Mouse (Mus musculus) left cerebral cortex, postnatal 14 days (tissue): ENCODE results near the gene Myo1g. TPM values are rescaled to one million over a fixed set of nuclear protein-coding genes. Genes with fewer than 3 reads are reported as not detected.
"Not testable (repeated sequence)": the region's sequence is repeated elsewhere in the genome, so short reads cannot be mapped to it uniquely, and the experiment has no call there.

Experiments used
- DNase-seq, 2 experiments: peaks; one replicate each; pipeline ENCODE4 v3.0.0; 2021 to 2022; ENCODE audit warnings: low spot score in 2 of 2, mixed read lengths in 1 of 2
- intact Hi-C: fragments of 180-260 bp; cut with DNase I; formaldehyde crosslinking; loops from one replicate; pipeline ENCODE4 v1.15.1; 2025
- total RNA-seq, 2 experiments: library from RNA; stranded (reverse); gene quantifications; 2 replicates each; pipeline ENCODE4 v1.2.3; 2021

Gene Myo1g
- total RNA-seq, 2 experiments from 2014 or later: 0.40 to 0.68 TPM

DNA sequence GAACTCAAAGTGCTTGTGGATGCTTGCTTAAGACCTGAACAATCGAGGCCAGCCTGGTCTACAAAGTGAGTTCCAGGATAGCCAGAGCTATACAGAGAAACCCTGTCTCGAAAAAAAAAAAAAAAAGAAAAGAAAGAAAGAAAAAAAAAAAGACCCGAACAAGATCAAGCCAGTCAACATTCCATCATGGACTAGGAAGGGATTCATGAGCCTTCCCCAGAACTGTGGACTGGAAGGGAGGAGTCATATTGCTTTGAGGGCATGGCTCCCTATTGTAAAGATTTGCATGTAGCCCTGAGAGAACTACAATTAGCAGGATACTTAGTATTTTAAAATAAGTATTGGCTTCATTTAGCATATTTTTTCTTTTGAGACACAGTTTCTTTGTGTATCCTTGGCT lies 23.9 kb upstream of the Myo1g start:
- DNase-seq: no peak
- intact Hi-C loops: no loop called here

GRCm38 (mm10) chr11:6530746-6531145 lies 10.0 kb upstream of the Myo1g start:
- DNase-seq: no peak
- intact Hi-C loops: no loop called here

DNA sequence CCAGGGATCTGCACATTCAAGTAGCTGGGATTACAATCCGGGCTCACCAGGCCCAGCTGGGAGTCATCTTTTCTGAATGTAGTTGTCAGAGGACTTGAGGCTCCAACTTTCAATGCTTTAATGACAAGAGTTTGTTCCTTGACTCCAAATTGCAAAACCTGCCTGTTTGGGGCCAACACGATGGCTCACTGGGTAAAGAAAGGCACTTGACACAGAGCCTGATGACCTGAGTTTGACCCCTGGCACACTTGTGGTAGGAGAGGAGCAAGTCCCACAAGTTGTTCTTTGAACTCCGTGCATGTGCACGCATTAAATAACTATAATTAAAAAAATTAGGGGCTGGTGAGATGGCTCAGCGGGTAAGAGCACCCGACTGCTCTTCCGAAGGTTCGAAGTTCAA lies 9.2 kb upstream of the Myo1g start:
- DNase-seq: no peak
- intact Hi-C loops: loop anchor here (5.0 kb wide), 1 partner anchor 53 kb away; the partner anchor contains the start of gene Purb

GRCm38 (mm10) chr11:6528186-6529006 lies 7.6 kb upstream of the Myo1g start:
- intact Hi-C loops: loop anchor here (5.0 kb wide), 1 partner anchor 51 kb away; the partner anchor contains the start of gene Purb
- DNase-seq: peak; percentile 98 to 99

DNA sequence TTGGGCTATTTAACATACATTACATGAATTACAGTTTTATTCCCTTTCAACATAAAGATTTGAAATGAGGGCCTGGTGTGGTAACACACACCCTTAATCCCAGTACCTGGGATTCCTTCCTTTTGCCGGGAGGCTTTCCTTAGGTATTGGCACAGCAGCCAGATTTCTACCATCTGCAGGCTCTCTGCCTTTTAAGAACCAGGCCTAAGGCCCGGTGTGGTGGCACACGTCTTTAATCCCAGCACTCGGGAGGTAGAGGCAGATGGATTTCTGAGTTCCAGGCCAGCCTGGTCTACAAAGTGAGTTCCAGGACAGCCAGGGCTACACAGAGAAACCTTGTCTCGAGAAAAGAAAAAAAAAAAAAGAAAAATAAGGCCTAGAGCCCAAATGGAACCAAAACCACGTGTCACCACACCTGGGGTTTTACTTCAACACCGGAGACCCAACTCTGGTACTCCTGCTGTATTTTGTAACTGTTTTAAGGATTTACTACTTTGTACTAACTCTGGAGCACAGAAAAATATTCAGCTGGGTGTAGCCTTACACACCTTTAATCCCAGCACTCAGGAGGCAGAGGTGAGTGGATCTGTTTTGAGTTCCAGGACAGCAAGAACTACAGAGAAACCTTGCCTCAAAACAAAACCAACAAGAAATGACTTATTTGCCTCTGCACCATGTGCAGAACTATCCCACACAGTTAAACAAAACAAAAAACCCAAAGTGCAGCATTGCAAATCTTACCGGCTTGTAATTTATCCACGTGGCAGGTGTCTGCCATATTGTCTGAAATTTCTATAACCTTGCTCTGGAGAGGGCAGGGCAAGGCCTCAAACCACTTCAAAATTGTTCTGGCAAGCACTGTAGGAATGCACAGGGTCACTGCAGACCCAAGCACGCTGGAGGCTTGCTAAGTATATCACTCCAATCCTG lies 6.8 kb upstream of the Myo1g start:
- no peak for DNase-seq
- intact Hi-C loops: loop anchor here (5.0 kb wide), 1 partner anchor 50 kb away; the partner anchor contains the start of gene Purb

DNA sequence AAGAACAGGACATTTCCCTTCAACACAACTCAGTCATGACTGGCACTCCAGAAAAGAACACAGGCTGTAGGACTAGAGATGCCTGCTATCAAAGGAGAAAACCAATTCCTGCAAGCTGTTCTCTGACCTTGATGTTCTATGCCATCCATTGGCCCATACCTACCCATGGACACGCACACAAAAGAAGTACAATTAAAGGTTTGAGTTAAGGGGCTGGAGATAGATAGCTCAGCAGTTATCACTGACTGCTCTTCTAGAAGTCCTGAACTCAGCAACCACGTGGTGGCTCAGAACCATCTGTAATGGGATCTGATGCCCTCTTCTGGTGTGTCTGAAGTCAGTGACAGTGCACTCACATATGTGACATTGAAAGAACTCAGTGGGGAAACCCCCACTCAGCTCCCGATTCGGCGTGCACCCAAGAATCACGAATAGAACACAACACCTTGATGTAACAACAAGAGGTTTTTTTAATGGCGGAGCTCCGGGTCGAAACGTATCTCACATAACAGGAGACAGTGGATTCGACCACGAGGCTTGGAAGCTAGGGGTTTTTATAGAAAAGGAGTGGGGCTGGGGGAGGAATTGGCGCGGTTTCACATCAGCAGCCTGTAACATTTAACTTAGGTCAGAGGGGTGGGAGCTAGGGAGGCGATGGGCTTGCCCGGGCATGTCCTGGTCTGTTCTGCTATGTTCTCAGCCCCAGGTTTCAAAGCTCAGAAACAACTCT lies 5.9 kb upstream of the Myo1g start:
- intact Hi-C loops: loop anchor here (5.0 kb wide), 1 partner anchor 49 kb away; the partner anchor contains the start of gene Purb
- DNase-seq: not testable (repeated sequence)

DNA sequence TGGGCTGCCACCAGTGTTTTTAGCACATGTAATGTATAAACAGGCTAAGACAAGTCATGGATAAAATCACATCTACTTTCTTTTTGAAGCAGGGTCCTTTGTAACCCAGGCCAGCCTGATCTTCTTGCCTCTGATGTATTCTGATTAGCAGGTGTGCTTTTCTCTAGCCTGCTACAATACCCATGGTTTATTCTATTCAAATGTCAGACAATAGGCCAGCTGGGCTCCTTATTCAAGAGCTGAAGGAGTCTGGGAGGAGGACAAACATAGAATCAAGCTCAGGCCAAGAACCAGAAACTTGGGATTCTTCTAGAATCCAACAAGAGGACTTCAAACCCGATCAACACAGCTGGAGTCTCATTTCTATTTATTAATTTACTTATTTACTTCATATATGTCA lies 4.5 kb upstream of the Myo1g start:
- intact Hi-C loops: loop anchor here (5.0 kb wide), 1 partner anchor 48 kb away; the partner anchor contains the start of gene Purb
- DNase-seq: no peak

GRCm38 (mm10) chr11:6524880-6525238 lies 4.1 kb upstream of the Myo1g start:
- intact Hi-C loops: loop anchor here (5.0 kb wide), 1 partner anchor 48 kb away; the partner anchor contains the start of gene Purb
- no peak for DNase-seq

- intact Hi-C loops: no loop called here
- DNase-seq: no peak
These were observed 3.6 kb upstream of the Myo1g start for GRCm38 (mm10) chr11:6524165-6524879.

DNA sequence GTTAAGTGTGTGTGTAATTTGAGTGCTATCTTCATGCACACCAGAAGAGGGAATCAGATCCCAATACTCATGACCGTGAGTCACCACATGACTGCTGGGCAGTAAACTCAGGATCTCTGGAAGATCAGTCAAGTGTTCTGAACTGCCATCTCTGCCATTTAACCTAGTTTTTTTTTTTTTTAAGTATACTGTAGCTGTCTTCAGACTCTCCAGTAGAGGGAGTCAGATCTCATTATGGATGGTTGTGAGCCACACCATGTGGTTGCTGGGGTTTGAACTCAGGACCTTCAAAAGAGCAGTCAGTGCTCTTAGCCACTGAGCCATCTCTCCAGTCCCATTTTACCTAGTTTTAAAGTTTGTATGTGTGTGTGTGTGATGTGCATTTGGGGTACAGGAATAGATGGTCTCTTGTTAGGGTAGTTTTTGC lies 2.9 kb upstream of the Myo1g start:
- DNase-seq: no peak
- intact Hi-C loops: no loop called here

GRCm38 (mm10) chr11:6522782-6523525 lies 2.2 kb upstream of the Myo1g start:
- DNase-seq: peak in 1 of 2 experiments; percentile 31
- intact Hi-C loops: no loop called here

- intact Hi-C loops: no loop called here
- DNase-seq: no peak
These were observed 1.2 kb downstream of the Myo1g start for GRCm38 (mm10) chr11:6519491-6520033.

- intact Hi-C loops: no loop called here
- DNase-seq: no peak
These were observed 5.9 kb downstream of the Myo1g start for GRCm38 (mm10) chr11:6514837-6515236.

DNA sequence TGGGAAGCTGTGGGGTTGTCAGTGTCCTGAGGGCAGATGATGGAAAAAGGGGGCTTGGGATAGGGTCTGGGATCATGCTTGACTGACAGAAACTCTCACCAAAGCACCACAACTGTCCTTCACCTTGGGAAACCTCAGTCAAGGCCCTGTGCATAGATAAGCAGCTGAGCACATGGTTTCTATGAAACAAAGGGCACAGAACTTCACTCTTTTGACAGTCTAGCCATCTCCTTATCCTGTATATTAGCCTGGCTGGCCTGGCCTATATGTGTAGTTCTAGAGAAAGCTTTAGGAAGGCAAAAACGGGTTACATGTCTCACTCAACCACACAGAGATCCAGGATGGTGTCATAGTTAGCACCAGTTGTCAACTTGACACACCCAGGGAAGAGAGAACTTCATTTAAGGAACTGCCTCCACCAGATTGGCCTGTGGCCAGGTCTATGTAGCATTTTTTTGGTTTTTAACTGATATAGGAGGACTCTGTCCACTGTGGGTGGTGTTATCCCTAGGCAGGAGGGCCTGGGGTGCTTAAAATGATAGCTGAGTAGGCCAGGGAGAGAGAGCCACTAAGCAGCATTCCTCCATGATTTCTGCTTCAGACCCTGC lies 12.4 kb downstream of the Myo1g start:
- intact Hi-C loops: no loop called here

DNA sequence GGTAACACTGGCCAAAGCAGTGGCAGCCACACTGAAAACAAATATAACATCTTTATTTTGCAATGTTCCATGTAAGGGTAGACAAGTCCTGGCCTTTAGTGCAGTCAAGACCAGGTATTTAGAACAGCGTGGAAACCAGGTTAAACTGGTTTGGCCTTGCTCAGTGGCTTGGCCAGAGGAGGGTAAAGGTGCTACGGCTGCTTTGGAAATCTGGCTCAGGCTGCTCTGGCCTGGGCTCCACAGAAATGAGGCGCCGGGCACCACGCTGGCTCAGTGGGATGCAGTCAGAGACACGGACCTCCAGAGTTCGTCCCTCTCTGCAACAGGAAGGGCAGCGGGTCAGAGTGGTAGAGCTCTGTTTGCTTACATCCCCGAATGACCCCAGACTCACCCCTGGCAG lies 14.2 kb downstream of the Myo1g start:
- intact Hi-C loops: no loop called here
- no peak for DNase-seq

More for the DNA sequence above, 12.4 kb downstream of the Myo1g start:
- no peak for DNase-seq

DNA sequence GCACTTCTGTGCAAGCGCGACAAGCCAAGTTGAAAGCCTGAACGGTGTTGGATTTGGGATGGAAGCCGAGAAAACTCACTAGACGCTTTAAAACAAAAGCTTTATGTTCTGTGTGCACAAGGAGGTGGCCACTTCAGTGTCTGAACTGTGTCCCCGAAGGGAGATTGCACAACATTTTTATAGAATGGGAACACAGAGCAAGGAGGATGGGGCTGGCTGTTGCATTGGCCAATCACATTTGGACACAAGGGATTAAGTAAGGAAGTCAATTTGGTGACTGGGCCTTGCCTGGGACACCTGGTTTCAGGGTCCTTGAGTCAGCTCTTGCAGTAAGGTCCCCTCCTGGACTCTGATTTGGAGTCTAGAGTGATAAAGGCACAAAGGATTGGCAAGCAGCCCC lies 16.1 kb downstream of the Myo1g start:
- intact Hi-C loops: no loop called here
- DNase-seq: no peak

DNA sequence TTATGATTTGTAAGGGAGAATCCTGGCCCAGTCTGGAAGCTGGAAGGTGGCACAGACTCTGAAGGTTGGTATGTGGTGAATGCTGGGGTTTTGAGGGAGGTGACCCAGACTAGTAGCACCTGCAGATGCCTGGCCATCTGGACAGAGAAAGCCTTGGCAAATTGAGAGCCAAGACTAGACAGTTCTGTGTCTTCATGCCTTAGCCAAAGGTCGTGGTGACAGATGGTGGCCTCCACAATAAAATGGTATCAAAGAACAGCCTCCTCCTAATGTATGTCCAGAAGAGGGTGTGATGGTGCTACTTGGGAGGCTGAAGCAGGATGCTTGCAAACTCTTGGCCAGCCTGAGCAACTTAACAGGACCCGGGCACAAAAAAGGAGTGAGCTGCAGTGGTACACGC lies 16.5 kb downstream of the Myo1g start:
- intact Hi-C loops: no loop called here

More for the DNA sequence above, 16.5 kb downstream of the Myo1g start:
- DNase-seq: no peak
